Mouse (Mus musculus): Measurements from ENCODE around the gene Agpat4. TPM values are rescaled to one million over a fixed set of nuclear protein-coding genes. Genes with fewer than 3 reads are reported as not detected.
"Not testable (repeated sequence)": the region's sequence is repeated elsewhere in the genome, so short reads cannot be mapped to it uniquely, and the experiment has no call there.

Agpat4 gene
- polyA plus RNA-seq, 1 experiment from 2014 or later, result 28.7 TPM

GRCm38 (mm10) chr17:12207022-12207548 lies 88.6 kb downstream of the Agpat4 start:
- 21% methylated on average over 1 of the region's 1 CpGs for WGBS (ENCODE audit: insufficient replicate concordance)
- H3K4me3 ChIP-seq (replicated peaks), result no peak overlapping the region
- H3K27ac ChIP-seq, result peak overlapping the region; percentile 100
- ATAC-seq (ENCODE audit: low read depth) (no peak), DNase-seq (no peak)
- peaks cover 41% of the 10 kb centered on the region for H3K36me3 ChIP-seq
- H3K9me3 ChIP-seq (replicated peaks), result no peaks in the 10 kb centered on the region
- peak overlapping the region; percentile 88 for H3K9ac ChIP-seq
- H3K4me1 ChIP-seq (replicated peaks), result peaks cover 91% of the 10 kb centered on the region
- peak overlapping the region; percentile 74 for H3K4me2 ChIP-seq
- no peaks in the 10 kb centered on the region for H3K27me3 ChIP-seq

GRCm38 (mm10) chr17:12209481-12209880 lies 91.0 kb downstream of the Agpat4 start:
- peaks cover 55% of the 10 kb centered on the region for H3K36me3 ChIP-seq
- no peak for DNase-seq
- no peak overlapping the region for H3K4me2 ChIP-seq
- ATAC-seq (ENCODE audit: low read depth), result no peak
- H3K27me3 ChIP-seq, result no peaks in the 10 kb centered on the region
- peaks cover 70% of the 10 kb centered on the region for H3K4me1 ChIP-seq (replicated peaks)
- H3K4me3 ChIP-seq (replicated peaks), result no peak overlapping the region
- no peaks in the 10 kb centered on the region for H3K9me3 ChIP-seq (replicated peaks)
- WGBS (ENCODE audit: insufficient replicate concordance), result 73% methylated on average over 4 of the region's 4 CpGs
- H3K27ac ChIP-seq, result peak overlapping the region; percentile 100
- peak overlapping the region; percentile 88 for H3K9ac ChIP-seq

- DNase-seq (peak; percentile 79), ATAC-seq (ENCODE audit: low read depth) (peak; percentile 29; the same call in 1 of the 2 replicates)
- H3K4me2 ChIP-seq, result no peak overlapping the region
- peak overlapping the region; percentile 100 for H3K27ac ChIP-seq
- H3K9me3 ChIP-seq (replicated peaks), result no peaks in the 10 kb centered on the region
- H3K4me3 ChIP-seq (replicated peaks), result no peak overlapping the region
- H3K36me3 ChIP-seq, result peaks cover 67% of the 10 kb centered on the region
- peaks cover 65% of the 10 kb centered on the region for H3K4me1 ChIP-seq (replicated peaks)
- 26% methylated on average over 8 of the region's 8 CpGs for WGBS (ENCODE audit: insufficient replicate concordance)
- peak overlapping the region; percentile 88 for H3K9ac ChIP-seq
- no peaks in the 10 kb centered on the region for H3K27me3 ChIP-seq
These were observed 92.1 kb downstream of the Agpat4 start for GRCm38 (mm10) chr17:12210544-12211132.

DNA sequence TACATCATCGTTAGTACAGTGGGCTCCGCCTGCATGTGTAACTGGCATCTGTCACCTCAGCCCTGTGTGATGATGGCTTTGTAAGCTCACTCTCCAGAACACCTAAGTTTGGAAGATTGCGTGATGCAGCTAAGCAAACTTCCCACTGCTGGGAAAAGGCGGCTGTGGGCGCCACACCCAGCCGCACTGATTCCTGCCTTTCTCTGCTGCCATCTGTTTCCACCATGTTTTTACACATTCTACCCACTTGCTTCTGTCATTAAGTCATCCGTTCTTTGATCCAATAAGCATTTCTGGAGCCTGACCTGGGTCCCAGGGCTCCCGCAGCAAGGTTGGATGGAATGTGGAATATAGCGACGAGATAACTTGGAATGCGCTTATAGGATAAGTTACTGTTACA lies 93.4 kb downstream of the Agpat4 start:
- Histone ChIP-seq H3K36me3 (peaks cover 79% of the 10 kb centered on the region), H3K4me3 (replicated peaks) (no peak overlapping the region), H3K27ac (peak overlapping the region; percentile 100; the same call in 1 of the 2 replicates), H3K27me3 (no peaks in the 10 kb centered on the region), H3K9me3 (replicated peaks) (no peaks in the 10 kb centered on the region), H3K4me2 (no peak overlapping the region), H3K4me1 (replicated peaks) (peaks cover 65% of the 10 kb centered on the region), H3K9ac (0 out of 2 replicates have a peak overlapping the region, but pooled peaks have one; percentile 10)
- 91% methylated on average over 11 of the region's 11 CpGs for WGBS (ENCODE audit: insufficient replicate concordance)
- DNase-seq (no peak), ATAC-seq (ENCODE audit: low read depth) (no peak)

DNA sequence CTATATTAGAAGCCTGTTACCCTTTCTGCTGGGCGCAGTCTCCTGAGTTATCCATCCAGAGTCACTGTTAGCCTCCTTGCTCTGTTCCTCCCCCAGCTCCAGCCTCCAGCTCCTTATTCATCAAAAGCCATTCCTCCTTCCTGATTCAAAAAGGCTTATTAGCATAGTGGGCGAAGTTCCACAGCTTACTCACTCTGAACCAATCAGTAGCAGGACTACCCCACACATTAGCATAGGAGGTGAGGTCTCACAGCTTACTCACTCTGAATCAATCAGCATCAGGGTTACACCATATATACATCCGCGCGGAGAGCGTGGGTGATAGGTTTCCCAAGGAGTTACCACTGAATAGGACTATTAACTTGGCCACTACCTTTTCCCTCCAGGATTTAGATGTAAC lies 93.8 kb downstream of the Agpat4 start:
- WGBS (ENCODE audit: insufficient replicate concordance), result 90% methylated on average over 6 of the region's 6 CpGs
- H3K4me3 ChIP-seq (replicated peaks), result no peak overlapping the region
- no peaks in the 10 kb centered on the region for H3K9me3 ChIP-seq (replicated peaks)
- H3K36me3 ChIP-seq, result peaks cover 84% of the 10 kb centered on the region
- peak overlapping the region; percentile 53; the same call in 1 of the 2 replicates for H3K27ac ChIP-seq
- no peaks in the 10 kb centered on the region for H3K27me3 ChIP-seq
- 0 out of 2 replicates have a peak overlapping the region, but pooled peaks have one; percentile 10 for H3K9ac ChIP-seq
- DNase-seq (no peak), ATAC-seq (ENCODE audit: low read depth) (no peak)
- H3K4me1 ChIP-seq (replicated peaks), result peaks cover 61% of the 10 kb centered on the region
- no peak overlapping the region for H3K4me2 ChIP-seq

GRCm38 (mm10) chr17:12213430-12213829 lies 94.9 kb downstream of the Agpat4 start:
- Histone ChIP-seq H3K4me2 (no peak overlapping the region), H3K27me3 (no peaks in the 10 kb centered on the region), H3K36me3 (peaks cover 95% of the 10 kb centered on the region), H3K27ac (peak overlapping the region; percentile 19; the same call in 1 of the 2 replicates), H3K4me3 (replicated peaks) (no peak overlapping the region), H3K4me1 (replicated peaks) (peaks cover 50% of the 10 kb centered on the region), H3K9ac (no peak overlapping the region), H3K9me3 (replicated peaks) (no peaks in the 10 kb centered on the region)
- WGBS (ENCODE audit: insufficient replicate concordance), result 82% methylated on average over 8 of the region's 8 CpGs
- ATAC-seq (ENCODE audit: low read depth) (no peak), DNase-seq (no peak)

- DNase-seq, result peak; percentile 53
- peak overlapping the region; percentile 19 for H3K9ac ChIP-seq
These were observed 97.7 kb downstream of the Agpat4 start for GRCm38 (mm10) chr17:12216224-12216623.

GRCm38 (mm10) chr17:12221926-12222325 lies 103.4 kb downstream of the Agpat4 start:
- no peaks in the 10 kb centered on the region for H3K9me3 ChIP-seq (replicated peaks)
- H3K4me1 ChIP-seq (replicated peaks), result peaks cover under 1% of the 10 kb centered on the region
- H3K4me3 ChIP-seq (replicated peaks), result no peak overlapping the region
- DNase-seq (no peak), ATAC-seq (ENCODE audit: low read depth) (no peak)
- WGBS (ENCODE audit: insufficient replicate concordance), result 79% methylated on average over 6 of the region's 6 CpGs
- H3K4me2 ChIP-seq, result no peak overlapping the region
- no peak overlapping the region for H3K9ac ChIP-seq
- peaks cover 57% of the 10 kb centered on the region for H3K36me3 ChIP-seq
- H3K27me3 ChIP-seq, result no peaks in the 10 kb centered on the region
- no peak overlapping the region for H3K27ac ChIP-seq

More at GRCm38 (mm10) chr17:12216224-12216623, 97.7 kb downstream of the Agpat4 start:
- ATAC-seq (ENCODE audit: low read depth), result peak; percentile 90
- Histone ChIP-seq H3K4me3 (replicated peaks) (no peak overlapping the region), H3K36me3 (peaks cover 100% of the 10 kb centered on the region), H3K4me2 (no peak overlapping the region), H3K9me3 (replicated peaks) (no peaks in the 10 kb centered on the region), H3K27me3 (no peaks in the 10 kb centered on the region), H3K27ac (peak overlapping the region; percentile 43; the same call in 1 of the 2 replicates), H3K4me1 (replicated peaks) (peaks cover 24% of the 10 kb centered on the region)
- WGBS (ENCODE audit: insufficient replicate concordance), result 35% methylated on average over 6 of the region's 6 CpGs

- Histone ChIP-seq H3K4me1 (replicated peaks) (no peaks in the 10 kb centered on the region), H3K27me3 (no peaks in the 10 kb centered on the region), H3K27ac (peak overlapping the region; percentile 24; the same call in 1 of the 2 replicates), H3K9me3 (replicated peaks) (no peaks in the 10 kb centered on the region), H3K4me2 (no peak overlapping the region), H3K36me3 (peaks cover 55% of the 10 kb centered on the region), H3K9ac (no peak overlapping the region), H3K4me3 (replicated peaks) (no peak overlapping the region)
- no peak for DNase-seq
- WGBS (ENCODE audit: insufficient replicate concordance), result 75% methylated on average over 5 of the region's 5 CpGs
- no peak for ATAC-seq (ENCODE audit: low read depth)
These were observed 105.2 kb downstream of the Agpat4 start for GRCm38 (mm10) chr17:12223682-12224081.

GRCm38 (mm10) chr17:12224145-12224544 lies 105.6 kb downstream of the Agpat4 start:
- Histone ChIP-seq H3K9ac (no peak overlapping the region), H3K36me3 (peaks cover 55% of the 10 kb centered on the region), H3K4me3 (replicated peaks) (no peak overlapping the region), H3K4me1 (replicated peaks) (no peaks in the 10 kb centered on the region), H3K27me3 (no peaks in the 10 kb centered on the region), H3K4me2 (no peak overlapping the region), H3K9me3 (replicated peaks) (no peaks in the 10 kb centered on the region), H3K27ac (peak overlapping the region; percentile 24)
- WGBS (ENCODE audit: insufficient replicate concordance), result 85% methylated on average over 9 of the region's 9 CpGs
- no peak for ATAC-seq (ENCODE audit: low read depth)
- no peak for DNase-seq

DNA sequence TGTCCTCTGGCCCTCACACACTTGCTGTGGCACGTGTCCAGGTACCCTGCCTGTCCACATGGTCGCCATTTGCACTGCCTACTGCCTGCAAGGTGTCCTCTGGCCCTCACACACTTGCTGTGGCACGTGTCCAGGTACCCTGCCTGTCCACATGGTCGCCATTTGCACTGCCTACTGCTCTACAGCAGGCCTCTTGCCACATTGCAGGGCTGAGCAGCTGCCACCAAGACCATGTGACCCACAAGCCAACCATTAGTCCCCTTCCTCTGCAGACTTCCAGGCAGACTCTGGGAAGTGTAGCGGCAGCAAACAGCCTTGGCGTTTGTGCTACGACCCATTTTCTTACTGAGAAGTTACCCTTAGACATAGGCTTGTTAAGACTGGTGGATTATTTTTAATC lies 106.0 kb downstream of the Agpat4 start:
- H3K4me2 ChIP-seq; H3K4me1 ChIP-seq (replicated peaks); DNase-seq; H3K9ac ChIP-seq; H3K27me3 ChIP-seq; H3K27ac ChIP-seq; ATAC-seq (ENCODE audit: low read depth); H3K9me3 ChIP-seq (replicated peaks); H3K4me3 ChIP-seq (replicated peaks): not testable (repeated sequence)
- WGBS (ENCODE audit: insufficient replicate concordance), result 77% methylated on average over 7 of the region's 7 CpGs
- peaks cover 55% of the 10 kb centered on the region for H3K36me3 ChIP-seq

DNA sequence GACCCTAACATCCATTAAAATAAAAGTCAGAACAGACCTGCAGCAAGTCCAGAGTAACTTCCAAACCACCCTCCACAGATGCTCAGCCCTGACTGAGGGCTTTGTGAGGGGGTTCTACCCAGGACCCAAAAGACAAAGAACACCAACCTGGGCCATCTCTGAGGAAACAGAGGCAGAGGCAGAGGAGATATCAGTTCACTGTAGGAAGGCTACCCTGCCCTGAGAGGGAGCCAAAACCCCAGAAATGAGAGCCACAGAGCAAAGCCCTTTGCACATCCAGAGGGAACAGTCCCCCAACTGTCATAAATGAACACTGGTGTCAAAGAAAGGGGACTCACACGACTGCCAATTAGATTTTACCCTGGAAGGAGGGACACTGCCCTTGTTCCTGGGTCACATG lies 106.7 kb downstream of the Agpat4 start:
- Histone ChIP-seq H3K27me3 (no peaks in the 10 kb centered on the region), H3K9ac (no peak overlapping the region), H3K4me2 (no peak overlapping the region), H3K4me3 (replicated peaks) (no peak overlapping the region), H3K4me1 (replicated peaks) (no peaks in the 10 kb centered on the region), H3K27ac (peak overlapping the region; percentile 13; the same call in 1 of the 2 replicates), H3K36me3 (peaks cover 53% of the 10 kb centered on the region), H3K9me3 (replicated peaks) (no peaks in the 10 kb centered on the region)
- ATAC-seq (ENCODE audit: low read depth) (no peak), DNase-seq (no peak)
- 71% methylated on average over 1 of the region's 1 CpGs for WGBS (ENCODE audit: insufficient replicate concordance)

Data from liver, embryonic 13.5 days (tissue).